Mouse (Mus musculus): Measurements from ENCODE around the gene Ankrd52.

DNA sequence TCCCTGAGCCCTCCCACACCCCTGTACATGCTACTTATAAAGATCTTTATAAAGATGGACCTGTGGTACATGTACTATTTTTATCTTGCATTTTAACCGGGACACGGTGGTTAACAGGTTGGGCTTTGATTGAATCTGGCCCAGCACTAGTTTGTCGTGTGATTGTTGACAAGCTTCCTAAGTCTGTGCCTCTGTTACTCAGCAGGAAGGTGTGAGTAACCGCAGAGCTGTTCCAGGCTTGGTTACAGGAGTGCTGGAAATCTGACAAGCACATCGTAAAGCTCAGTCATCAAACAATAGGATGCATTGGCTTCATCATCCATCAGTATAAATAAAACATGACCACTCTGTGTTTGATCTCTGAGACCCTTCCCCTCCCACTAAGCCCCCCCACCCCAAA is 45.5 kb downstream of the Ankrd52 start:
- TF ChIP-seq POLR2A (IDR thresholded peaks at IDR 0.05; ENCODE audit: borderline replicate concordance, control insufficient read depth, low read depth, low read length) (no peak), CTCF (IDR thresholded peaks at IDR 0.05; ENCODE audit: control insufficient read depth, insufficient read depth, low read length) (no peak)
